Mouse (Mus musculus) effector memory CD4-positive, alpha-beta T cell, adult 7 months (primary cell): ENCODE results near the gene Stat5b. TPM values are rescaled to one million over a fixed set of nuclear protein-coding genes. Genes with fewer than 3 reads are reported as not detected.

ENCODE experiments used
- polyA plus RNA-seq: library from polyadenylated mRNA; unstranded; fragments of 100-300 nt; shearing (Covaris generic); gene quantifications from one replicate; pipeline ENCODE4 v1.2.1, GENCODE M21; 2017

The Stat5b gene
- polyA plus RNA-seq = 271 TPM

GRCm38 (mm10) chr11:100850038-100850777, at the start of gene Stat5b:
Stat5b (minus strand) TSS chr11:100850724.

GRCm38 (mm10) chr11:100858935-100859578, 8.5 kb upstream of the Stat5b start, which contains the start of gene Stat5a:
Stat5a (plus strand) TSS chr11:100859351.

GRCm38 (mm10) chr11:100770646-100771408, 79.7 kb downstream of the Stat5b start, which contains the start of gene Ghdc:
Ghdc (minus strand) TSS chr11:100770957.

GRCm38 (mm10) chr11:100762831-100763230, 87.7 kb downstream of the Stat5b start, which contains the start of gene Hcrt:
Hcrt (minus strand) TSS chr11:100762931.

GRCm38 (mm10) chr11:100759611-100760233, 90.8 kb downstream of the Stat5b start, which contains the start of gene Kcnh4:
Kcnh4 (minus strand) TSS chr11:100759942.

GRCm38 (mm10) chr11:100738066-100738604, 112.4 kb downstream of the Stat5b start, which contains the start of gene Rab5c:
Rab5c (minus strand) TSS chr11:100738215.

Other genes with a start within 250 kb of the Stat5b start
- gene Nkiras2, start 231.5 kb downstream of the Stat5b start, polyA plus RNA-seq = 13.6 TPM
- gene Dnajc7, start 230.6 kb downstream of the Stat5b start, polyA plus RNA-seq = 423 TPM
- gene Zfp385c, start 158.3 kb downstream of the Stat5b start, polyA plus RNA-seq = 0.55 TPM
- 12.3 TPM for gene Dhx58, start 146.5 kb downstream of the Stat5b start, polyA plus RNA-seq
- gene Kat2a, start 138.3 kb downstream of the Stat5b start, polyA plus RNA-seq = 38.6 TPM
- not detected for gene Hspb9, start 136.9 kb downstream of the Stat5b start, polyA plus RNA-seq
- gene Rab5c, start 112.5 kb downstream of the Stat5b start, polyA plus RNA-seq = 28.5 TPM
- 0.13 TPM for gene Kcnh4, start 90.8 kb downstream of the Stat5b start, polyA plus RNA-seq
- gene Hcrt, start 87.8 kb downstream of the Stat5b start, polyA plus RNA-seq = not detected
- gene Ghdc, start 79.8 kb downstream of the Stat5b start, polyA plus RNA-seq = 2.6 TPM
- gene Stat5a, start 8.6 kb upstream of the Stat5b start, polyA plus RNA-seq = 154 TPM
- 351 TPM for gene Stat3, start 88.8 kb upstream of the Stat5b start, polyA plus RNA-seq
- not detected for gene Cavin1, start 120.2 kb upstream of the Stat5b start, polyA plus RNA-seq
- 1.1 TPM for gene Atp6v0a1, start 158.7 kb upstream of the Stat5b start, polyA plus RNA-seq
- gene Naglu, start 219.3 kb upstream of the Stat5b start, polyA plus RNA-seq = 6.4 TPM
- gene Hsd17b1, start 227.7 kb upstream of the Stat5b start, polyA plus RNA-seq = 0.38 TPM
- 12.0 TPM for gene Coasy, start 231.8 kb upstream of the Stat5b start, polyA plus RNA-seq
- 46.3 TPM for gene Mlx, start 236.6 kb upstream of the Stat5b start, polyA plus RNA-seq
- gene Psmc3ip, start 244.7 kb upstream of the Stat5b start, polyA plus RNA-seq = 2.1 TPM